Mouse (Mus musculus): ENCODE data around the gene Rnf144b. TPM values are rescaled to one million over a fixed set of nuclear protein-coding genes. Genes with fewer than 3 reads are reported as not detected.

Gene Rnf144b
- 10 to 100 TPM; 10.1 to 11.9 TPM for total RNA-seq (2021)
- long read RNA-seq, experiment 1, full-length matches to known transcripts: 3 of 6 reads
- long read RNA-seq, experiment 1, partial matches to known transcripts: 1 of 6 reads
- long read RNA-seq, experiment 1, other reads (novel, unspliced or antisense): 2 of 6 reads
- long read RNA-seq, experiment 2, partial matches to known transcripts: 1 of 2 reads
- long read RNA-seq, experiment 2, other reads (novel, unspliced or antisense): 1 of 2 reads

GRCm38 (mm10) chr13:47122537-47123430 lies at the start of gene Rnf144b:
Gene Rnf144b, plus strand, starts transcription at chr13:47122656.
- DNase-seq: peak; percentile 54

GRCm38 (mm10) chr13:47076156-47076555 lies 46.3 kb upstream of the Rnf144b start:
- no peak for DNase-seq

- DNase-seq: no peak
These were observed 45.1 kb upstream of the Rnf144b start for GRCm38 (mm10) chr13:47077367-47077766.

GRCm38 (mm10) chr13:47078799-47079198 lies 43.7 kb upstream of the Rnf144b start:
- DNase-seq: no peak

GRCm38 (mm10) chr13:47080905-47081505 lies 41.5 kb upstream of the Rnf144b start:
- no peak for DNase-seq

- DNase-seq: no peak
These were observed 34.0 kb upstream of the Rnf144b start for GRCm38 (mm10) chr13:47088433-47088832.

GRCm38 (mm10) chr13:47089271-47089670 lies 33.2 kb upstream of the Rnf144b start:
- DNase-seq: no peak

GRCm38 (mm10) chr13:47093791-47094190 lies 28.7 kb upstream of the Rnf144b start:
- no peak for DNase-seq

- no peak for DNase-seq
These were observed 25.9 kb upstream of the Rnf144b start for GRCm38 (mm10) chr13:47096591-47096990.

- DNase-seq: no peak
These were observed 23.2 kb upstream of the Rnf144b start for GRCm38 (mm10) chr13:47099265-47099664.

GRCm38 (mm10) chr13:47100587-47100986 lies 21.9 kb upstream of the Rnf144b start:
- no peak for DNase-seq

- DNase-seq: no peak
These were observed 18.3 kb upstream of the Rnf144b start for GRCm38 (mm10) chr13:47104146-47104545.

- peak; percentile 20 for DNase-seq
These were observed 17.5 kb upstream of the Rnf144b start for GRCm38 (mm10) chr13:47104856-47105541.

GRCm38 (mm10) chr13:47105711-47106579 lies 16.5 kb upstream of the Rnf144b start, which contains the start of gene Dek:
Gene Dek, minus strand, starts transcription at chr13:47106201.
- peak; percentile 80 for DNase-seq

GRCm38 (mm10) chr13:47106580-47106888 lies 15.9 kb upstream of the Rnf144b start:
- no peak for DNase-seq

- DNase-seq: no peak
These were observed 13.2 kb upstream of the Rnf144b start for GRCm38 (mm10) chr13:47109239-47109638.

- DNase-seq: no peak
These were observed 11.3 kb upstream of the Rnf144b start for GRCm38 (mm10) chr13:47111185-47111584.

- no peak for DNase-seq
These were observed 10.4 kb upstream of the Rnf144b start for GRCm38 (mm10) chr13:47112056-47112455.

GRCm38 (mm10) chr13:47112924-47113323 lies 9.5 kb upstream of the Rnf144b start:
- DNase-seq: no peak

GRCm38 (mm10) chr13:47116000-47116399 lies 6.5 kb upstream of the Rnf144b start:
- no peak for DNase-seq

GRCm38 (mm10) chr13:47121333-47121889 lies 1.0 kb upstream of the Rnf144b start:
- no peak for DNase-seq

Measured in gastrocnemius, postnatal 10 days (tissue).